Mouse (Mus musculus) midbrain, postnatal 0 days (tissue): Measurements from ENCODE around the gene Zfhx3. TPM values are rescaled to one million over a fixed set of nuclear protein-coding genes. Genes with fewer than 3 reads are reported as not detected.

ENCODE experiments used
- ATAC-seq: fragments of 200-750 bp; cut with Nextera tagmentation; 2 replicates; pipeline ENCODE4 v1.8.0; 2017; ENCODE audit warnings: moderate number of reproducible peaks, mild to moderate bottlenecking, moderate TSS enrichment, moderate library complexity; ENCODE audit not compliant: low FRiP score
- DNase-seq: peaks from one replicate; pipeline ENCODE4 v3.0.0-alpha.2; 2015; ENCODE audit warnings: low spot score
- H3K27ac ChIP-seq: fragments of 300-500 bp; sonication (generic); 2 replicates; pipeline ENCODE4 v1.5.1; 2014; ENCODE audit warnings: low read depth, mild to moderate bottlenecking, low read length, mixed read lengths
- H3K27me3 ChIP-seq: fragments of 300-500 bp; sonication (generic); 2 replicates; pipeline ENCODE4 v1.6.1; 2014; ENCODE audit warnings: low read length, control low read depth, mixed read lengths; ENCODE audit not compliant: insufficient read depth
- H3K36me3 ChIP-seq: fragments of 300-500 bp; sonication (generic); 2 replicates; pipeline ENCODE4 v1.6.1; 2014; ENCODE audit warnings: low read length, control low read depth, mixed read lengths; ENCODE audit not compliant: insufficient read depth
- H3K4me1 ChIP-seq: fragments of 300-500 bp; sonication (generic); 2 replicates; pipeline ENCODE4 v1.6.1; 2014; ENCODE audit warnings: mild to moderate bottlenecking, control low read depth, antibody characterized with exemption, low read length, mixed read lengths; ENCODE audit not compliant: insufficient read depth
- H3K4me2 ChIP-seq: fragments of 300-500 bp; sonication (generic); 2 replicates; pipeline ENCODE4 v1.6.1; 2014; ENCODE audit warnings: low read depth, mild to moderate bottlenecking, low read length, mixed read lengths; ENCODE audit not compliant: poor library complexity, severe bottlenecking
- H3K4me3 ChIP-seq: fragments of 300-500 bp; sonication (generic); 2 replicates; pipeline ENCODE4 v1.5.1; 2014; ENCODE audit warnings: low read depth, mild to moderate bottlenecking, low read length, moderate library complexity
- H3K9ac ChIP-seq: fragments of 300-500 bp; sonication (generic); replicated peaks from 2 replicates; pipeline ENCODE4 v1.6.1; 2014; ENCODE audit warnings: mild to moderate bottlenecking, low read length, moderate library complexity, mixed read lengths; ENCODE audit not compliant: poor library complexity, severe bottlenecking
- H3K9me3 ChIP-seq: fragments of 300-500 bp; sonication (generic); 2 replicates; pipeline ENCODE4 v1.6.1; 2016; ENCODE audit warnings: low read length, control low read depth
- CTCF ChIP-seq: IDR thresholded peaks from 2 replicates; pipeline ENCODE4 v1.5.1; 2016; ENCODE audit warnings: antibody characterized with exemption, mild to moderate bottlenecking
- WGBS: fragments of 180-500 bp; shearing (Covaris S2); extraction: QIAGEN DNeasy Blood & Tissue Kit; methylation state at CpG from one replicate; pipeline ENCODE4 v1.1.7; 2014; 5-methylcytosine and 5-hydroxymethylcytosine counted together
- polyA plus RNA-seq: library from polyadenylated mRNA; unstranded; fragments of >200 nt; fragmentation: Nextera tagmentation; extraction: Ambion mirVana; gene quantifications from 2 replicates; pipeline ENCODE4 v1.2.1, GENCODE M21; 2015
- total RNA-seq: library from RNA; depleted of rRNA; stranded (reverse); fragments of >200 nt; gene quantifications from 2 replicates; pipeline ENCODE4 v1.2.3, GENCODE M21; 2014

Zfhx3 gene
- total and polyA plus RNA-seq, 2 experiments from 2014 or later = 33.1 to 44.5 TPM

- H3K36me3 ChIP-seq = no peaks in the 10 kb centered on the region
Observed at GRCm38 (mm10) chr8:108868259-108869090, 926.0 kb downstream of the Zfhx3 start.

GRCm38 (mm10) chr8:108869420-108869819 lies 927.0 kb downstream of the Zfhx3 start:
- ATAC-seq = no peak
- Histone ChIP-seq H3K4me1 (no peaks in the 10 kb centered on the region; the same call in 1 of the 2 replicates), H3K27ac (no peak overlapping the region), H3K27me3 (no peaks in the 10 kb centered on the region), H3K4me2 (no peak overlapping the region), H3K9me3 (no peaks in the 10 kb centered on the region), H3K9ac (no peak overlapping the region), H3K4me3 (no peak overlapping the region), H3K36me3 (no peaks in the 10 kb centered on the region)
- TF ChIP-seq CTCF = no peak
- DNase-seq = no peak
- 84% methylated on average over 3 of the region's 3 CpGs for WGBS

More at GRCm38 (mm10) chr8:108868259-108869090, 926.0 kb downstream of the Zfhx3 start:
- no peak overlapping the region for H3K4me3 ChIP-seq
- ATAC-seq (no peak), DNase-seq (no peak)
- H3K9ac ChIP-seq = no peak overlapping the region
- WGBS = 78% methylated on average over 14 of the region's 14 CpGs
- no peak for TF ChIP-seq CTCF
- H3K27me3 ChIP-seq = no peaks in the 10 kb centered on the region
- no peaks in the 10 kb centered on the region for H3K9me3 ChIP-seq
- no peaks in the 10 kb centered on the region; the same call in 1 of the 2 replicates for H3K4me1 ChIP-seq
- no peak overlapping the region for H3K27ac ChIP-seq
- H3K4me2 ChIP-seq = no peak overlapping the region

GRCm38 (mm10) chr8:108869935-108870334 lies 927.5 kb downstream of the Zfhx3 start:
- Histone ChIP-seq H3K9me3 (no peaks in the 10 kb centered on the region), H3K27me3 (no peaks in the 10 kb centered on the region), H3K36me3 (no peaks in the 10 kb centered on the region), H3K27ac (no peak overlapping the region), H3K4me2 (no peak overlapping the region), H3K4me3 (no peak overlapping the region), H3K4me1 (no peaks in the 10 kb centered on the region; the same call in 1 of the 2 replicates), H3K9ac (no peak overlapping the region)
- ATAC-seq (no peak), DNase-seq (no peak)
- no peak for TF ChIP-seq CTCF
- WGBS = 77% methylated on average over 5 of the region's 5 CpGs

GRCm38 (mm10) chr8:108870371-108870770 lies 927.9 kb downstream of the Zfhx3 start:
- Histone ChIP-seq H3K4me3 (no peak overlapping the region), H3K27ac (no peak overlapping the region), H3K36me3 (no peaks in the 10 kb centered on the region), H3K9ac (no peak overlapping the region), H3K27me3 (no peaks in the 10 kb centered on the region), H3K4me2 (no peak overlapping the region), H3K9me3 (no peaks in the 10 kb centered on the region), H3K4me1 (no peaks in the 10 kb centered on the region; the same call in 1 of the 2 replicates)
- TF ChIP-seq CTCF = no peak
- WGBS = 89% methylated on average over 3 of the region's 3 CpGs
- ATAC-seq (no peak), DNase-seq (no peak)

GRCm38 (mm10) chr8:108875722-108876121 lies 933.3 kb downstream of the Zfhx3 start:
- ATAC-seq = no peak

GRCm38 (mm10) chr8:108880101-108880500 lies 937.7 kb downstream of the Zfhx3 start:
- no peak for TF ChIP-seq CTCF
- Histone ChIP-seq H3K27me3 (no peaks in the 10 kb centered on the region), H3K36me3 (no peaks in the 10 kb centered on the region), H3K4me3 (no peak overlapping the region), H3K4me1 (no peaks in the 10 kb centered on the region), H3K4me2 (no peak overlapping the region), H3K9ac (no peak overlapping the region), H3K9me3 (no peaks in the 10 kb centered on the region), H3K27ac (no peak overlapping the region)
- DNase-seq (no peak), ATAC-seq (no peak)
- WGBS = 94% methylated on average over 6 of the region's 6 CpGs

More at GRCm38 (mm10) chr8:108875722-108876121, 933.3 kb downstream of the Zfhx3 start:
- Histone ChIP-seq H3K27me3 (no peaks in the 10 kb centered on the region), H3K4me2 (no peak overlapping the region), H3K4me3 (no peak overlapping the region), H3K9ac (no peak overlapping the region), H3K27ac (no peak overlapping the region), H3K4me1 (no peaks in the 10 kb centered on the region), H3K36me3 (no peaks in the 10 kb centered on the region), H3K9me3 (no peaks in the 10 kb centered on the region)
- 90% methylated on average over 5 of the region's 5 CpGs for WGBS
- no peak for TF ChIP-seq CTCF
- DNase-seq = no peak
